Mouse (Mus musculus) hematopoietic stem cell, adult 5-6 weeks (primary cell): ENCODE data around the gene Calml3. TPM values are rescaled to one million over a fixed set of nuclear protein-coding genes. Genes with fewer than 3 reads are reported as not detected.
"Not testable (repeated sequence)": the region's sequence is repeated elsewhere in the genome, so short reads cannot be mapped to it uniquely, and the experiment has no call there.

Experiments
- ATAC-seq, 2 experiments: fragments of 125-278 bp in 1 of 2; replicated peaks in 1 of 2; 2 replicates each; pipeline ENCODE4 v1.8.0; 2016 to 2017; ENCODE audit warnings: inconsistent platforms in 2 of 2, mild to moderate bottlenecking in 2 of 2, moderate number of reproducible peaks in 2 of 2, low read depth in 1 of 2, moderate TSS enrichment in 1 of 2; ENCODE audit not compliant: low FRiP score in 2 of 2, poor library complexity in 2 of 2, severe bottlenecking in 2 of 2, insufficient read depth in 1 of 2, low TSS enrichment in 1 of 2
- total RNA-seq: library from RNA; stranded (forward); fragments of 172-1452, 232-1000 nt; gene quantifications from 2 replicates; pipeline ENCODE4 v1.2.3, GENCODE M21; 2017

Gene Calml3
- not detected in 2 replicates for total RNA-seq

- ATAC-seq, result no peak
These were observed at the start of gene Calml3 for GRCm38 (mm10) chr13:3804186-3804585. Gene Calml3 (minus strand): TSS chr13:3804316.

- ATAC-seq, result no peak
These were observed 46.2 kb upstream of the Calml3 start for GRCm38 (mm10) chr13:3850330-3850729.

GRCm38 (mm10) chr13:3840662-3841061 lies 36.5 kb upstream of the Calml3 start:
- 0 out of 4 replicates have a peak, but pooled peaks of 1 of the 2 experiments have one; percentile 5 for ATAC-seq

DNA sequence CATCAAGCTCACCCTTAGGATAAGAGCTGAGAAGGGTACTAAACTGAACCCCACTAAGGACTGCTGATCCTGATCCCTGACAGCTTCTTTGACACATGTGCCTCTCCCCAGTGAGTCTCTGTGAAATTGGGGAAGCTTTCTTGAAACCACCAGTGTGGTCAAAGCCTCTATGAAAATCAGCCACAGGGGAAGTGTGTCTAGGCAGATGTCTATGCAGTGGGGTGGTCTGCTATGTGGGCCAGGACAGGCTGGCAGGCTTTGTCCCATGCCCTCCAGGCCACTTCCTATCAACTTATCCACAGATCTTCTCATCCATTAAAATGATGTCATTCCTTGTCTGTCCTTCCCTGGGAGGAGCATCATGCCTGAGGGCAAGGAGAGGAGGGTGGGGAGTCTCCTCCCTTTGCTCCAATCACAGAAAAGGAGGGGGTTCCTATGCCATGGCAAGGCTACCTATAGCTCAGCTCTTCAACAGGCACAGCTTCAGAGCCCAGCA lies 33.2 kb upstream of the Calml3 start, which contains the start of gene Calm4:
Gene Calm4 (plus strand): TSS at position 446 of the 496 bp plus-strand sequence.
- ATAC-seq, result peak; percentile 84 to 90

GRCm38 (mm10) chr13:3833644-3834043 lies 29.5 kb upstream of the Calml3 start:
- ATAC-seq, result not testable (repeated sequence)

DNA sequence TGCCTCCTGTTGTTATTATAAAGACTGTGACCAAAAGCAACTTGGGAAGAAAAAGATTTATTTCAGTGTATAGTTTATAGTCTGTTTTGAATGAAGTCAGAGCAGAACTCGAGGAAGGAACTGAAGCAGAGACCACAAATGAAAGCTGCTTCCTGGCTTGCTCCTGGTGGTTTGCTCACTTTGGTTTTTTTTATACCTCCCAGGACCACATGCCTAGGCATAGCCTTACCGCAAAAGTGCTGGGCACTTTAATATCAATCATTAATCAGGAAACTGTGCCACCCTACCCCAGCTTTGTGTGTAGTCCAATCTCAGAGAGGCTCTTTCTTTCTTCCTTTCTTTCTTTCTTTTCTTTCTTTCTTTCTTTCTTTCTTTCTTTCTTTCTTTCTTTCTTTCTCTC lies 28.3 kb upstream of the Calml3 start:
- ATAC-seq, result peak; percentile 84 to 89

- peak in 1 of 2 experiments; percentile 6; a peak in 1 of 4 replicates for ATAC-seq
These were observed 27.9 kb upstream of the Calml3 start for GRCm38 (mm10) chr13:3831994-3832393.

DNA sequence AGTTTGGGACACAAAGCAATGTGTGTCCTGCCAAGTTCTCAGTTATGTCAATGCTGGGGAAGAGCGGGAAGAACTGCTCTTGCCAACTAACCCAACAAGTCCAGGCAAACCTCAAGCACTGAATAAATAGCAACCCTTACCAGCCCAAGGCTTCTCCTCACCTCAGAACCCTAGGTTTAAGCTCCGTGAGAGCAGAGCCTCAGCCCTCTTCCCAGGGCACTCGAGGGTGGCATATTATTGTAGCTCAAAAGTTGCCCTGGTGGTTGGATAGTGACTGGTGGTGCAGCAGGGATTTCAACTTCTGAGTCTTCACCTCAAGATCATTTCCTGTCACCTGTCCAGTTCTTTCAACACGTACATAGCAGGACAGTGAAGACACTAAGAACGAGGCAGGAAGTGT lies 27.4 kb upstream of the Calml3 start:
- no peak for ATAC-seq

DNA sequence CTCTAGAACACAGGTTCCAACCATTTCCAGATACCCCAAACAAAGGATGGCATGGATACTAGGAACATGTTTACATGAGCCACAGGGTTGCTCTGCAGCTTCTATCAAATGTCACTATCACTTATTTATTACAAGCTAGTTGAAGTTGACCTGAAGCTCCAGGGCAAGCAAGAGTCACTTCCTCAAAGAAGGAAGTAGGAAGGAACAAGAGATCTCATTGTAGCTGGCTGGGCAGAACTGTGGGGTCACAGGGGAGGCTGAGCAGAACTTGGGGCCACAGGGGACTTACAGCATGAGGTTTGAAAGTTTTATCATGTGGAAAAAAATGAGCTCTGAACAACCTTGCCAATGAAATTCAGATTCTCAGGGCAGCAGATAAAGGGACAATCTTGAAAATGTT lies 21.6 kb upstream of the Calml3 start:
- ATAC-seq, result peak in 1 of 2 experiments; percentile 44; a peak in 3 of 4 replicates

DNA sequence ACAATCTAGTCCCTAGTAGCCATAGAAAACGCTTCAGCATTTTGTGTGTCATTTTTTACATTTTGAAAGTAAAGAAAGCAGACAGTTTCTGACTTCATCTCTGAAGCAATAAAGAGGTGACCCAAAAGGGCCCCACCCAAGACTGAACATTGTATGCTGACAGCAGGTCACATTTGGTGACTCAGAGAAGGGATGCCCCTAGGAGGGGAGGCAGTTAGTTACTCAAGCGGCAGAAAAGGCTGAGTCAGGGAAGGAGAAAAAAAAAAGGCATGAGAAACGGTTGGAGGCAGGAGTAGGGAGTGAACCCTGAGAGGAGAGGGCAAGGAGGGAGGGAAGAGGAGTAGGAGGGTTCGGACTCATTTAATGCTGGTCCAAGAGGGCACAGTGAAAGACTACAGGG lies 18.0 kb upstream of the Calml3 start:
- 0 out of 4 replicates have a peak, but pooled peaks of 1 of the 2 experiments have one; percentile 19 for ATAC-seq

DNA sequence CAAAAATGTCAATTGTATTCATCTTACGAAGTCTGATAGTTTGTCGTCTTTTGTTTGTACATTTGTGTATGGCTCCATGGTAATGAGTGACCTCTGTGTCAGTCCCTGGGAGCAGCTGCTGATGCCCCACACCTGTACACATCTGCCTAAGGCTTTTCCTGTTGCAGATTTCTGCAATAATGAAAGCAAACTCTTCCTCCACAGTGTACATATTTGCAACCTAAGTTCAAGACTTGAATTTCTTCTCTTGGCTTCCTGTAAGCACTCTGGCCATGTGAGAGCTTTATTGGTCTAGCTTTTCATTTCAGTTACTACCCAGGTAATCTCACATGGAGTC lies 14.6 kb upstream of the Calml3 start:
- ATAC-seq, result no peak

DNA sequence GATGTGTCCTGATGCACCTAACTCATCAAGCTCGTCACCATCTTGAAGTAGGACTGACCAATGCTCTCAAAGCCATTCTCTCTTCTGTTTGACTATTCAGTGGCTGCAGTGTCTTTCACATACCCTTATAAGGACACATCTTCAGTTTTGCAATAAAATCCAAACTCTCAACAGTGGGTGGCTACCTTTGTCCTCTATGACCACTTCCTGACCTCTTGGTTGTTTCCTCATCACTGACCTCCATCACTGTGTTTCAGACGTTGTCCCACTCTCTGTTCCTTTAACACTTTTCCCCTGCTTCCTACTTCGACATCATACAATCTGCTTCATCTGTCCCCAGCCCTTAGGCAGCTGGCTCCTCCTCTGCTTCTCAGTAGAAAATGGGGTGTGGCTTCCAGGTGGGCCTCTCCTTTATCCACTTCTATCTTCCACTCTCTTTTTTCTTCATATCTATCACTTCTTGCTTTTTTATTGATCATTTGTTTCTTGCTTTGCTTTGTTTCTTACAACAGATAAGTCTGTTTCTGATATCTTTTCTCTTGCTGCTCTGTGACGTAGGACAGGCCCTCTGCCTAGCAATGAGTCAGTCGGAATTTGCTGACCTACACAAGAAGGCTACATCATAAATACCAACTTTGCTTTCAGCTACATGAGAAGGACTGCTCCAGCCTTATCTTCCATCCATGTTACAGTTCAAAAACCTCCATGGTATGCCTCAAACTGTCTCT lies 14.1 kb upstream of the Calml3 start:
- ATAC-seq, result no peak

DNA sequence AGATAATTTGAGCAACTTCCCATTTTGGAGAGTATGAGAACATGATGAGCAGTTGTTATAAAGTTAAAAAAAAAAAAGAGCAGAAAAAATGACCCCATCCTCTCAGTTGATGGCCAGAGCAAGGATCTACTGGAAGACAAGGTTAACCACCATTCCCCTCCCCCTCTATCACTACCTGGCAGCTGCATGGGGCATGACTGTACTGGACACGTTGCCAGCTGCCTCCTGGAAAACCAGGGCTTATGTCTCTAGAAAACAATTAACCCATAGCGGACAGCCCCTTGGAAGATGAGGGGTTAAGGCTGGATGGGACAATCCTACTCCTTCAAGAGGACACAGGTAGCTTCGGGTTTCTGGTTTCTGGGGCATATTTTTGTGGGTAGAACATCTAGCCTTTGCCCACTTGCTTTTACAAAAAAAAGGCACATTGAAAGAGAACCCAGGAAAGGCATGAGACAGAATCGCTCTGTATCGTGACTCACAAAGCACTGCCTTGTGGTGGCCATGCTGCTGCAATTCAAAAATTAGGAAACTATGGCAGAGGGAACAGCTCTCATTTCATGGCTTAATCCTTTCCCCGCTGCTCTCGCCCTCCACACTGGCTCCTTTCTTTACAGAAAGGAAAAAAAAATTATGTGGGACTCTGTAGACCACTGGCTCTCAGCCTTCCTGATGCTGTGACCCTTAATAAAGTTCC lies 3.2 kb upstream of the Calml3 start:
- ATAC-seq, result no peak

DNA sequence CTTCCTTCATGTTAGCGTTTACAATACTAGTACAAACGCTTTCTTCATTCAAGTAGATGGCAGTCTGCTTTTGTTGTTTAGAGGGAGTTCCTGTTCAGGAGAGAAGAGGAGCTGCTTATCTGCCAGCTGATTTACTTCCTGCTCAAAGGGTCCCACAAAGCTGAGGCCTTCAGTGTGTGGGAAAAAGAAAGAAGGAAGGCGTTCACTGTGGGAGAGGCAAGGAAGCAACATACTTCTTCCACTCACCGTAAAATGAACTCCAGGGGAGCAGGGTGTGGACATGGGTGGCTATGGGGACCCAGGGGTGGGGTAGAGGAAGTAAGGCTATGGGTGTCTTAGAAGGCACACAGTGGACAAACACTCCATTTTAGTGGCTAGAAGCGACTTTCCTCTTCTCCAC lies 1.5 kb upstream of the Calml3 start:
- peak; percentile 37 to 60; a peak in 2 of 4 replicates for ATAC-seq

GRCm38 (mm10) chr13:3805132-3805531 lies 1.0 kb upstream of the Calml3 start:
- no peak for ATAC-seq

DNA sequence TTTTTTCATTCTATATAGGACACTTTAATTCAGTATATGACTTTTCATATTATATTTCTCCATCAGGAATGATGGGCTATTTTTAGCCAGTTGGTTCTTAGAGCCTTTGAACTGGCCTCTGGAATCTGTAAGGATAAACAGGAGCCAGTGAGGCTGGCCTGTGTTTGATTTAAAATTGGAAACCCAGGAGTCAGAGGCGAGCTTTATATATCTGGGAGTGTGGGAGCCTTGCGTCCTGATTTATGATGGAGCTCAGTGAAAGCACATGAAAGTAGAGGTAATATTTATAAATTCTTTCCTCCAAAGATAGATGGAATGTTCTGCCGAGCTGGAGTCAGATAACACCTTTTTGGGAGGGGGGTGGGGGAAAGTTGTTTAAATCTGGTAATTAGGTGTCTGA lies 4.7 kb downstream of the Calml3 start:
- no peak for ATAC-seq

DNA sequence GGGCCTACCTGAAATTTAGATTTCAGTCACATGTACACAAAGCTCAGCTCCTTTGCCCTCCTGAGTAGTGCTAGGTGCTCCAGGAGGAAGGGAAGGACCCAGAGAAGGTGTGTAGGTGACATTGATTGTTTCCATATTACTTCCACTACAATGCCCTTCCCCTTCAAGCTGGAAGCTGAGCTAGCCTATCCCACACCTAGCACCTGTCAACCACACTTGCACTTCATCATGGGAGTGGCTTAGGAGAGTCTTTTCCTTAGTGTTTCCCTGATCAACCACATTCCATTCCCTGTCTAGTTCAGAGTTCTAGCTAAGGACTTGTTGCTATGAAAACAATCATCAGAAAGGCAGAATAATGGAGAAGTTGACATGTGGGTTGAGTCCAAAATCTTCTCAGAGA lies 5.4 kb downstream of the Calml3 start:
- no peak for ATAC-seq

GRCm38 (mm10) chr13:3796649-3797048 lies 7.5 kb downstream of the Calml3 start:
- ATAC-seq, result peak in 1 of 2 experiments; percentile 32; a peak in 1 of 4 replicates
